Mouse (Mus musculus) forebrain, embryonic 12.5 days (tissue): ENCODE measurements around the gene Slc5a6. TPM values are rescaled to one million over a fixed set of nuclear protein-coding genes. Genes with fewer than 3 reads are reported as not detected.
"Not testable (repeated sequence)": the region's sequence is repeated elsewhere in the genome, so short reads cannot be mapped to it uniquely, and the experiment has no call there.

ENCODE experiments used
- ATAC-seq: fragments of 200-750 bp; cut with Nextera tagmentation; 2 replicates; pipeline ENCODE4 v1.8.0; 2017; ENCODE audit warnings: moderate TSS enrichment; ENCODE audit not compliant: low FRiP score
- H3K27ac ChIP-seq: fragments of 300-500 bp; sonication (generic); 2 replicates; pipeline ENCODE4 v1.5.1; 2016; ENCODE audit warnings: mild to moderate bottlenecking
- H3K27me3 ChIP-seq: fragments of 300-500 bp; sonication (generic); 2 replicates; pipeline ENCODE4 v1.6.1; 2016; ENCODE audit warnings: mild to moderate bottlenecking
- H3K36me3 ChIP-seq: fragments of 300-500 bp; sonication (generic); replicated peaks from 2 replicates; pipeline ENCODE4 v1.6.1; 2016; ENCODE audit warnings: mild to moderate bottlenecking
- H3K4me1 ChIP-seq: fragments of 300-500 bp; sonication (generic); 2 replicates; pipeline ENCODE4 v1.6.1; 2016
- H3K4me2 ChIP-seq: fragments of 300-500 bp; sonication (generic); 2 replicates; pipeline ENCODE4 v1.6.1; 2016; ENCODE audit warnings: mild to moderate bottlenecking, moderate library complexity
- H3K4me3 ChIP-seq: fragments of 300-500 bp; sonication (generic); replicated peaks from 2 replicates; pipeline ENCODE4 v1.5.1; 2016; ENCODE audit warnings: mild to moderate bottlenecking
- H3K9ac ChIP-seq: fragments of 300-500 bp; sonication (generic); 2 replicates; pipeline ENCODE4 v1.6.1; 2016; ENCODE audit warnings: mild to moderate bottlenecking
- H3K9me3 ChIP-seq: fragments of 300-500 bp; sonication (generic); 2 replicates; pipeline ENCODE4 v1.6.1; 2016
- WGBS: fragments of 180-500 bp; shearing (Covaris S2); methylation state at CpG from one replicate; pipeline ENCODE4 v1.1.7; 2016; 5-methylcytosine and 5-hydroxymethylcytosine counted together
- polyA plus RNA-seq: library from polyadenylated mRNA; unstranded; fragments of >200 nt; fragmentation: Nextera tagmentation; extraction: Ambion mirVana; gene quantifications from 2 replicates; pipeline ENCODE4 v1.2.1, GENCODE M21; 2016

The Slc5a6 gene
- polyA plus RNA-seq, 1 experiment from 2014 or later: 11.1 TPM

GRCm38 (mm10) chr5:31054261-31055215 is 5.8 kb upstream of the Slc5a6 start, which contains the start of gene Cad:
Cad (plus strand) TSS chr5:31054780.
- peak within 1 kb of the TSS; percentile 36 for H3K27ac ChIP-seq
- H3K4me1 ChIP-seq: peaks cover 19% of the 10 kb centered on the region
- no peaks in the 10 kb centered on the region for H3K9me3 ChIP-seq
- H3K9ac ChIP-seq: peak within 1 kb of the TSS; percentile 68
- peak within 1 kb of the TSS; percentile 54 for H3K4me3 ChIP-seq
- no peaks in the 10 kb centered on the region for H3K27me3 ChIP-seq
- under 1% methylated on average over 64 of the region's 64 CpGs for WGBS
- H3K36me3 ChIP-seq: peaks cover 28% of the 10 kb centered on the region
- H3K4me2 ChIP-seq: peak within 1 kb of the TSS; percentile 83
- peak; percentile 98 for ATAC-seq

- WGBS: 59% methylated on average over 4 of the region's 4 CpGs
- peak overlapping the region; percentile 54 for H3K4me3 ChIP-seq
- not testable (repeated sequence) for ATAC-seq
These were observed 5.0 kb upstream of the Slc5a6 start for GRCm38 (mm10) chr5:31053728-31054127.

GRCm38 (mm10) chr5:31050427-31050826 is 1.7 kb upstream of the Slc5a6 start:
- H3K27me3 ChIP-seq: no peaks in the 10 kb centered on the region
- H3K36me3 ChIP-seq: peaks cover 4% of the 10 kb centered on the region; the same call in 1 of the 2 replicates
- H3K27ac ChIP-seq: no peak overlapping the region
- peaks cover 19% of the 10 kb centered on the region for H3K4me1 ChIP-seq
- H3K4me2 ChIP-seq: no peak overlapping the region
- no peak overlapping the region for H3K9ac ChIP-seq
- no peaks in the 10 kb centered on the region for H3K9me3 ChIP-seq
- no peak overlapping the region for H3K4me3 ChIP-seq
- no peak for ATAC-seq

More at GRCm38 (mm10) chr5:31053728-31054127, 5.0 kb upstream of the Slc5a6 start:
- peak overlapping the region; percentile 83 for H3K4me2 ChIP-seq
- H3K27me3 ChIP-seq, H3K9me3 ChIP-seq: not testable (repeated sequence)
- H3K4me1 ChIP-seq: peaks cover 19% of the 10 kb centered on the region
- H3K9ac ChIP-seq: peak overlapping the region; percentile 68; the same call in 1 of the 2 replicates
- H3K27ac ChIP-seq: peak overlapping the region; percentile 36; the same call in 1 of the 2 replicates
- H3K36me3 ChIP-seq: peaks cover 20% of the 10 kb centered on the region

- under 1% methylated on average over 73 of the region's 73 CpGs for WGBS
- Histone ChIP-seq H3K27me3 (no peaks in the 10 kb centered on the region), H3K4me2 (peak within 1 kb of the TSS; percentile 62), H3K9me3 (no peaks in the 10 kb centered on the region), H3K9ac (peak within 1 kb of the TSS; percentile 79), H3K36me3 (peaks cover 7% of the 10 kb centered on the region; the same call in 1 of the 2 replicates), H3K4me1 (peaks cover 7% of the 10 kb centered on the region), H3K4me3 (peak within 1 kb of the TSS; percentile 66), H3K27ac (peak within 1 kb of the TSS; percentile 91)
- ATAC-seq: peak; percentile 97
These were observed 619 bp downstream of the Slc5a6 start, which contains the start of gene Atraid for GRCm38 (mm10) chr5:31047848-31048762. Atraid (plus strand) TSS chr5:31048312.

- ATAC-seq: no peak
- Histone ChIP-seq H3K4me3 (peak overlapping the region; percentile 66), H3K4me1 (peaks cover 7% of the 10 kb centered on the region), H3K9ac (peak overlapping the region; percentile 79; the same call in 1 of the 2 replicates), H3K36me3 (peaks cover 3% of the 10 kb centered on the region; the same call in 1 of the 2 replicates), H3K4me2 (peak overlapping the region; percentile 62), H3K27ac (no peak overlapping the region), H3K9me3 (no peaks in the 10 kb centered on the region), H3K27me3 (no peaks in the 10 kb centered on the region)
- WGBS: 84% methylated on average over 5 of the region's 5 CpGs
These were observed 1.6 kb downstream of the Slc5a6 start for GRCm38 (mm10) chr5:31047074-31047473.

GRCm38 (mm10) chr5:31046416-31046815 is 2.3 kb downstream of the Slc5a6 start:
- 91% methylated on average over 6 of the region's 6 CpGs for WGBS

GRCm38 (mm10) chr5:31038171-31038845 is 10.4 kb downstream of the Slc5a6 start:
- no peak overlapping the region for H3K9ac ChIP-seq
- no peak overlapping the region for H3K4me2 ChIP-seq
- H3K27ac ChIP-seq: no peak overlapping the region
- no peak overlapping the region for H3K4me3 ChIP-seq
- H3K36me3 ChIP-seq: peaks cover 48% of the 10 kb centered on the region
- ATAC-seq: no peak
- WGBS: 92% methylated on average over 7 of the region's 7 CpGs
- no peaks in the 10 kb centered on the region for H3K9me3 ChIP-seq
- H3K4me1 ChIP-seq: no peaks in the 10 kb centered on the region
- H3K27me3 ChIP-seq: no peaks in the 10 kb centered on the region

More at GRCm38 (mm10) chr5:31046416-31046815, 2.3 kb downstream of the Slc5a6 start:
- H3K4me2 ChIP-seq: no peak overlapping the region
- peaks cover 6% of the 10 kb centered on the region; the same call in 1 of the 2 replicates for H3K36me3 ChIP-seq
- H3K27ac ChIP-seq: no peak overlapping the region
- ATAC-seq: no peak
- H3K27me3 ChIP-seq: no peaks in the 10 kb centered on the region
- H3K4me3 ChIP-seq: no peak overlapping the region
- no peaks in the 10 kb centered on the region for H3K9me3 ChIP-seq
- no peak overlapping the region for H3K9ac ChIP-seq
- peaks cover 7% of the 10 kb centered on the region for H3K4me1 ChIP-seq

GRCm38 (mm10) chr5:31036556-31036955 is 12.2 kb downstream of the Slc5a6 start:
- H3K36me3 ChIP-seq: peaks cover 47% of the 10 kb centered on the region
- not testable (repeated sequence) for H3K4me2 ChIP-seq, H3K9ac ChIP-seq, H3K27me3 ChIP-seq, H3K4me3 ChIP-seq, H3K27ac ChIP-seq, H3K4me1 ChIP-seq, ATAC-seq, H3K9me3 ChIP-seq
- 95% methylated on average over 11 of the region's 11 CpGs for WGBS

GRCm38 (mm10) chr5:31034669-31035068 is 14.1 kb downstream of the Slc5a6 start:
- H3K27me3 ChIP-seq: no peaks in the 10 kb centered on the region
- H3K36me3 ChIP-seq: peaks cover 28% of the 10 kb centered on the region
- 91% methylated on average over 6 of the region's 6 CpGs for WGBS
- no peaks in the 10 kb centered on the region for H3K4me1 ChIP-seq
- H3K9me3 ChIP-seq: no peaks in the 10 kb centered on the region
- ATAC-seq: no peak
- no peak overlapping the region for H3K4me2 ChIP-seq
- no peak overlapping the region for H3K4me3 ChIP-seq
- H3K9ac ChIP-seq: no peak overlapping the region
- no peak overlapping the region for H3K27ac ChIP-seq

- ATAC-seq: no peak
- no peaks in the 10 kb centered on the region for H3K27me3 ChIP-seq
These were observed 17.2 kb downstream of the Slc5a6 start for GRCm38 (mm10) chr5:31031508-31031907.

GRCm38 (mm10) chr5:31030926-31031325 is 17.8 kb downstream of the Slc5a6 start:
- no peak overlapping the region for H3K4me3 ChIP-seq
- no peaks in the 10 kb centered on the region for H3K36me3 ChIP-seq
- ATAC-seq: no peak
- H3K4me2 ChIP-seq: no peak overlapping the region
- H3K9me3 ChIP-seq: no peaks in the 10 kb centered on the region
- no peaks in the 10 kb centered on the region for H3K27me3 ChIP-seq
- no peaks in the 10 kb centered on the region for H3K4me1 ChIP-seq
- WGBS: 93% methylated on average over 4 of the region's 4 CpGs
- no peak overlapping the region for H3K9ac ChIP-seq
- no peak overlapping the region for H3K27ac ChIP-seq

More at GRCm38 (mm10) chr5:31031508-31031907, 17.2 kb downstream of the Slc5a6 start:
- 92% methylated on average over 8 of the region's 8 CpGs for WGBS
- Histone ChIP-seq H3K9ac (no peak overlapping the region), H3K27ac (no peak overlapping the region), H3K9me3 (no peaks in the 10 kb centered on the region), H3K4me2 (no peak overlapping the region), H3K4me1 (no peaks in the 10 kb centered on the region), H3K4me3 (no peak overlapping the region), H3K36me3 (peaks cover 4% of the 10 kb centered on the region)
